Mouse (Mus musculus) left cerebral cortex, adult 8-10 months (tissue): ENCODE measurements around the gene Scgb1b18. TPM values are rescaled to one million over a fixed set of nuclear protein-coding genes. Genes with fewer than 3 reads are reported as not detected.
"Not testable (repeated sequence)": the region's sequence is repeated elsewhere in the genome, so short reads cannot be mapped to it uniquely, and the experiment has no call there.

Experiments
- DNase-seq, 2 experiments: peaks; one replicate each; pipeline ENCODE4 v3.0.0; 2022; ENCODE audit warnings: low spot score in 2 of 2
- total RNA-seq, 4 experiments: library from RNA; stranded (reverse); gene quantifications; 2 replicates each; pipeline ENCODE4 v1.2.4; 2022

Scgb1b18 gene
- not detected for total RNA-seq

DNA sequence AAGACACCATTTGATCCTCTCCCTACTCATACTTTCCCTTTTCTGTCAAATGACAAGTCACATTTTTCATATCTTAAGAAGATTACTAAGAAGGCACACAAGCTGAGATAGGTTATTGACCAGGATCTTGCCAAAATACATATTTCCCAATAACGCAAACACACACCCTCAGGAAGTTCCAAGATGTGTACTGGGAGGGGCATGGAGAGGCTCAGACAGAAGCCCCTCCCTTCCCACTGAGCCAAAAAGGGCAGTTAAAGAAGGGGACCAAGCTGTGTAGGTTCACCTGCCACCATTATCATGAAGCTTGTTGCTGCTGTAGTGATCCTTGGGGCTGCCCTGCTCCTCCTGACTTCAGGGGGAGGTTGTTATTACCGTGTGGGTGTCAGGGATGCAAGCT is at the start of gene Scgb1b18:
TSS of gene Scgb1b18 (plus strand) at position 301 of the 400 bp plus-strand sequence.
- not testable (repeated sequence) for DNase-seq

DNA sequence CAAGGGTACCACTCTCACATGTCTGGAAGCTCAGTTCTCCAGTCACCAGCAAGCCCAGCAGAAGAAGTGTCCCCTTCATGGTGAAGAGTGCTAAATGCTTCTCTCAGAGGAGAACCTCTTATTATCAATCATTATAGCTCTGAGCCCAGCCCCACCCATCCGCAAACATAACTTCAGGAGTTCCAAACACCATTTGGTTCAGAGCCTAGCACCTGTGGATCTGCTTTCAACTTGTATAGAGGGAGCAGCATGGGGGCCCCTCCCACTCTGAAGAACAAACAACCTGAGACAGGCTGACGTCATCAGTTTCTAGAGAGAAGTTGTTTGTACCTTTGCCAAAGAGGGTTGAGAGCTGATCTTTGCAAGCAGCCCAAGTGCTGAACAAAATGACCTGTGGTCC is 11.6 kb upstream of the Scgb1b18 start, which contains the start of gene Scgb2b18:
TSS of gene Scgb2b18 (minus strand) at position 101 of the 400 bp plus-strand sequence.
- DNase-seq, result not testable (repeated sequence)

Other genes starting within 250 kb of the Scgb1b18 start
- gene Scgb2b17, start 129.0 kb upstream of the Scgb1b18 start, total RNA-seq, result not detected
- not detected for gene Scgb1b17, start 122.1 kb upstream of the Scgb1b18 start, total RNA-seq
- not detected for gene Scgb2b18, start 11.7 kb upstream of the Scgb1b18 start, total RNA-seq
- not detected for gene Scgb2b19, start 94.8 kb downstream of the Scgb1b18 start, total RNA-seq
- gene Scgb1b19, start 101.7 kb downstream of the Scgb1b18 start, total RNA-seq, result not detected
- not detected for gene Scgb2b20, start 180.8 kb downstream of the Scgb1b18 start, total RNA-seq
- gene Scgb1b20, start 187.7 kb downstream of the Scgb1b18 start, total RNA-seq, result not detected